Mouse (Mus musculus): ENCODE results near the gene D930020B18Rik. TPM values are rescaled to one million over a fixed set of nuclear protein-coding genes. Genes with fewer than 3 reads are reported as not detected.

Gene D930020B18Rik
- total RNA-seq (2015; ENCODE audit: low replicate concordance) (not detected in 2 replicates), total RNA-seq (2017; ENCODE audit: low replicate concordance) (not detected in 2 replicates)

- ATAC-seq (replicated peaks; ENCODE audit: low FRiP score, poor library complexity, severe bottlenecking) = no peak
These were observed at the start of gene D930020B18Rik for GRCm38 (mm10) chr10:121641272-121642053. D930020B18Rik (plus strand) TSS chr10:121641588.

- no peak for ATAC-seq (replicated peaks; ENCODE audit: low FRiP score, poor library complexity, severe bottlenecking)
These were observed 44.8 kb upstream of the D930020B18Rik start for GRCm38 (mm10) chr10:121596580-121596979.

GRCm38 (mm10) chr10:121601272-121601671 lies 40.1 kb upstream of the D930020B18Rik start:
- no peak for ATAC-seq (replicated peaks; ENCODE audit: low FRiP score, poor library complexity, severe bottlenecking)

GRCm38 (mm10) chr10:121603556-121603955 lies 37.8 kb upstream of the D930020B18Rik start:
- no peak for ATAC-seq (replicated peaks; ENCODE audit: low FRiP score, poor library complexity, severe bottlenecking)

- ATAC-seq (replicated peaks; ENCODE audit: low FRiP score, poor library complexity, severe bottlenecking) = no peak; the same call in 1 of the 2 replicates
These were observed 36.6 kb upstream of the D930020B18Rik start for GRCm38 (mm10) chr10:121604632-121605344.

GRCm38 (mm10) chr10:121608177-121608576 lies 33.2 kb upstream of the D930020B18Rik start:
- no peak for ATAC-seq (replicated peaks; ENCODE audit: low FRiP score, poor library complexity, severe bottlenecking)

GRCm38 (mm10) chr10:121611587-121611986 lies 29.8 kb upstream of the D930020B18Rik start:
- ATAC-seq (replicated peaks; ENCODE audit: low FRiP score, poor library complexity, severe bottlenecking) = no peak

GRCm38 (mm10) chr10:121612448-121612847 lies 28.9 kb upstream of the D930020B18Rik start:
- ATAC-seq (replicated peaks; ENCODE audit: low FRiP score, poor library complexity, severe bottlenecking) = no peak

GRCm38 (mm10) chr10:121613570-121613969 lies 27.8 kb upstream of the D930020B18Rik start:
- ATAC-seq (replicated peaks; ENCODE audit: low FRiP score, poor library complexity, severe bottlenecking) = no peak

GRCm38 (mm10) chr10:121615146-121615870 lies 26.1 kb upstream of the D930020B18Rik start:
- no peak for ATAC-seq (replicated peaks; ENCODE audit: low FRiP score, poor library complexity, severe bottlenecking)

GRCm38 (mm10) chr10:121615935-121616334 lies 25.5 kb upstream of the D930020B18Rik start:
- no peak for ATAC-seq (replicated peaks; ENCODE audit: low FRiP score, poor library complexity, severe bottlenecking)

GRCm38 (mm10) chr10:121622431-121622830 lies 19.0 kb upstream of the D930020B18Rik start:
- no peak for ATAC-seq (replicated peaks; ENCODE audit: low FRiP score, poor library complexity, severe bottlenecking)

GRCm38 (mm10) chr10:121623670-121624069 lies 17.7 kb upstream of the D930020B18Rik start:
- no peak for ATAC-seq (replicated peaks; ENCODE audit: low FRiP score, poor library complexity, severe bottlenecking)

GRCm38 (mm10) chr10:121625006-121625405 lies 16.4 kb upstream of the D930020B18Rik start:
- no peak for ATAC-seq (replicated peaks; ENCODE audit: low FRiP score, poor library complexity, severe bottlenecking)

- ATAC-seq (replicated peaks; ENCODE audit: low FRiP score, poor library complexity, severe bottlenecking) = peak; percentile 49
These were observed 15.8 kb upstream of the D930020B18Rik start for GRCm38 (mm10) chr10:121625407-121626185.

- peak; percentile 97 for ATAC-seq (replicated peaks; ENCODE audit: low FRiP score, poor library complexity, severe bottlenecking)
These were observed 15.1 kb upstream of the D930020B18Rik start, which contains the start of gene Xpot for GRCm38 (mm10) chr10:121626186-121626882. Xpot (minus strand) TSS chr10:121626332.

GRCm38 (mm10) chr10:121627216-121627852 lies 14.1 kb upstream of the D930020B18Rik start:
- no peak for ATAC-seq (replicated peaks; ENCODE audit: low FRiP score, poor library complexity, severe bottlenecking)

GRCm38 (mm10) chr10:121628561-121629040 lies 12.8 kb upstream of the D930020B18Rik start:
- no peak for ATAC-seq (replicated peaks; ENCODE audit: low FRiP score, poor library complexity, severe bottlenecking)
